Mouse (Mus musculus): ENCODE results near the gene Zfp189. TPM values are rescaled to one million over a fixed set of nuclear protein-coding genes. Genes with fewer than 3 reads are reported as not detected.
"Not testable (repeated sequence)": the region's sequence is repeated elsewhere in the genome, so short reads cannot be mapped to it uniquely, and the experiment has no call there.

Gene Zfp189
- total RNA-seq (2021) = 10 to 100 TPM in 1 of 2 experiments, 1 to 10 TPM in 1; 8.4 to 17.0 TPM
- long read RNA-seq, experiment 1, transcript Zfp189-202 (3 exons, 2,965 nt) = major isoform, 5 of 7 reads
- long read RNA-seq, experiment 1, partial matches to known transcripts = 0 of 7 reads
- long read RNA-seq, experiment 1, other reads (novel, unspliced or antisense) = 2 of 7 reads
- long read RNA-seq, experiment 2, transcript Zfp189-202 (3 exons, 2,965 nt) = major isoform, 12 of 14 reads
- long read RNA-seq, experiment 2, partial matches to known transcripts = 0 of 14 reads
- long read RNA-seq, experiment 2, other reads (novel, unspliced or antisense) = 2 of 14 reads

DNA sequence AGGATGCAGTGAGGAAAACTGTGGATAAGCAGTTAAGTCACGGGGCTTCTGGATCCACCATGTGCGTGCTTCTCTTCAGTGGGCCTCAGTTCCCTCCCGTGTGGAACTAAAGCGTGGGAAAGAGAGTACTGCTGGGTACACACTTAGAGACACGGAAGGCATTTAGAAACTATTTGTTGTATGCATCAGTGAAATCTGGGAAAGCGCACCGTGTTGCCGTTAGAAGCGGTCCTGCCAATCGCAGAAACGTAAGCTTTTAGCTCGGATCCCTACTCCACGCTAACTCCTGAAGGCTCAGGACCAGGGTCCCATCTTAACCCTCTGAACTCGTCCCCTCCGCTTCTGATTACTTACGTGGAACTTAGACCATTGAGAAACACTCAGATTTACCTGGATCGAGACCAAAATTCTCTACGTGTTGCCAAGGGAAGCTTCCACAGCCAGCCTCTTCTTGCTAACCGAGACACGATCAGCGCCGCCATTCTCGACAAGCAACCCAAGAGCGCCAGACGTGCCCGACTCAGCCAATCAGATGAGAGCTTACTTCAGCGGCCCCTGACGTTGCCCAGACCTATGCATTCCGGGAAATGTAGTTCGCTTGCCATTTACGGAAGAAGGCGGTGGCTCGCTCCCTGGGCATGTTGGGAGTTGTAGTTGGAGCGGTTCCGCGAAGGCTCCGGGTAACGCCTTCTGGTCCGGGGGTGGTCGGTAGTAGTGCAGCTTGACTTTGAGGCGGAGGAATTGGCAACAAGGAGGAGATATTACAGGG, at the start of gene Zfp189, which contains the start of gene Mrpl50:
Gene Zfp189 (plus strand): TSS at position 605 of the 769 bp plus-strand sequence.
Gene Mrpl50 (minus strand): TSS at position 522 of the 769 bp plus-strand sequence.
- intact Hi-C loops (cut with DNase I) = loop anchor here (2.0 kb wide), 1 partner anchor 830 kb away; no protein-coding TSS in a partner anchor

DNA sequence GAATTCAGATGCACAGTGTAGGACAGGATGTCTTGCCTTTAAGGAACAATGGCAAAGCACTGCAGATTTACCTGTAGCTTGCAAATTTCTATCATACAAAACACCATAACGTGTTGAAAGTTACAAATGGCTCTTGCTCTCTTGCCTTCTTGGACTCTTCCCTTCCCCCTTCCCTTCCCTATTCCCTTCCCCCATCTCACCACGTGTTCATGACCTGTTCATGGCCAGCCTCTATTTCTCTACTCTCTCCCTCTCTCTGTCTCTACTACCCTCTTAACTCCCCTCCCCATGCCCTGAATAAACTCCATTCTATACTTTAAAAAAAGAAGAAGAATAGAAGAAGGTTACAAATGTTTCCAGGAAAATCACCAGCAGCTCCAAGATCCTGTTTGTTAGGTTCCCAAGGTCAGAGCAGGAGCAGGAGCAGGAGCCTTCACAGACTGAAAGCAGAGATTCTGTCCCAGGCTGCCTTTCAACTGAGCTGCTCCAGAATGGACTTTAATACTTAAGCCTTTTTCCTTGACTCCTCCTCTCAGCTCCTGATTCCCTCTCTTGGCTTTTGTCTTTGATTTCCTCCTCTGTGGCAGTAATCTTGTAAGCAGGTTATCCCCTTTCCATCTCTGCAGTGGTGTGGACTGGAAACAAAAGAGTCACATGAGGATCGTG, 47.4 kb upstream of the Zfp189 start, which contains the start of gene Acnat1:
Gene Acnat1 (minus strand): TSS at position 478 of the 666 bp plus-strand sequence.
- intact Hi-C loops (cut with DNase I) = no loop called here
- no peak for DNase-seq (ENCODE audit: low spot score in 2 of 2)

More for the DNA sequence above, at the start of gene Zfp189, which contains the start of gene Mrpl50:
- peak; percentile 97 to 98 for DNase-seq (ENCODE audit: low spot score in 2 of 2)

DNA sequence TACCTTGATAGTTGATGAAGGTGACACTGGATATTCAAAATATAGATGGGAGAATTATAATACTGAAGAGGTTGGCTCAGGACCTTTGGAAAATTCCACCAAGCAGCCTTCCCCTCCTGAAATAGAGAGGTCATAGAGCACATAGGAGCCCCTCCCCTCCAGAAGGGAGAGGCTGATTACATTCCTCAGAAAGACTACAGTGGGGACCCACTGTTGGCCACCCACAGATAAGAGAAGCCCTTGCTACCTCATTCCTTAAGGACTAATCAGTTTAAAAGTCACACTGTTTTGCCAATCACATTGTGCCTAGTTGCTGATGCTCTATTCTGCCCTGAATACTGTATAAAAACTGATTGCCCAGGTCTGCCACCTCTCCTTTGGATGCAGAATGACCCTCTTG, 46.4 kb upstream of the Zfp189 start:
- intact Hi-C loops (cut with DNase I) = no loop called here
- no peak for DNase-seq (ENCODE audit: low spot score in 2 of 2)

GRCm38 (mm10) chr4:49478118-49478877, 42.7 kb upstream of the Zfp189 start:
- intact Hi-C loops (cut with DNase I) = no loop called here
- no peak for DNase-seq (ENCODE audit: low spot score in 2 of 2)

- intact Hi-C loops (cut with DNase I); DNase-seq (ENCODE audit: low spot score in 2 of 2): not testable (repeated sequence)
These were observed 41.9 kb upstream of the Zfp189 start for GRCm38 (mm10) chr4:49479035-49479434.

- intact Hi-C loops (cut with DNase I) = no loop called here
These were observed 40.7 kb upstream of the Zfp189 start for GRCm38 (mm10) chr4:49480104-49480760.

DNA sequence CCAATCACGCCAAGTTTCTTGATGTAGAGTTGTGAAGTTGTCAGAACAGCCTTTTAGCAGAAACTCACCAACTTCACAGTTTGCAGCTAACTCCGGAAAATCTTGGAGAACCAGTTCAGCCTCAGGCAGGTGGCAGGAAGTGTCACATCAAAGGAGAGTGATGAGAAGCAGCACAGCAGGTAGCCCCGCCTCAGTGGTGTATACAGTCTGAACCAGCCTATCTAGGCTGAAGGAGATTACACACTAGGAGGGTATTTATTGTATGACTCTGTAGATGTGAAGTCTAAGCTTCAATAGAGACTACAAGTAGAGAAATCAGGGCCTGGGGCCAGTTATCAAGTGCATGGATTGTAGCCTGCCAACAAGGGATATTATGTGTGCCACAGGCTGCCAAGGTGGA, 40.1 kb upstream of the Zfp189 start:
- DNase-seq (ENCODE audit: low spot score in 2 of 2) = no peak
- intact Hi-C loops (cut with DNase I) = no loop called here

More at GRCm38 (mm10) chr4:49480104-49480760, 40.7 kb upstream of the Zfp189 start:
- no peak for DNase-seq (ENCODE audit: low spot score in 2 of 2)

- no peak for DNase-seq (ENCODE audit: low spot score in 2 of 2)
- intact Hi-C loops (cut with DNase I) = no loop called here
These were observed 35.5 kb upstream of the Zfp189 start for GRCm38 (mm10) chr4:49485442-49485841.

- intact Hi-C loops (cut with DNase I); DNase-seq (ENCODE audit: low spot score in 2 of 2): not testable (repeated sequence)
These were observed 34.9 kb upstream of the Zfp189 start for GRCm38 (mm10) chr4:49485934-49486650.

GRCm38 (mm10) chr4:49503563-49503962, 17.4 kb upstream of the Zfp189 start:
- DNase-seq (ENCODE audit: low spot score in 2 of 2) = no peak
- intact Hi-C loops (cut with DNase I) = no loop called here

DNA sequence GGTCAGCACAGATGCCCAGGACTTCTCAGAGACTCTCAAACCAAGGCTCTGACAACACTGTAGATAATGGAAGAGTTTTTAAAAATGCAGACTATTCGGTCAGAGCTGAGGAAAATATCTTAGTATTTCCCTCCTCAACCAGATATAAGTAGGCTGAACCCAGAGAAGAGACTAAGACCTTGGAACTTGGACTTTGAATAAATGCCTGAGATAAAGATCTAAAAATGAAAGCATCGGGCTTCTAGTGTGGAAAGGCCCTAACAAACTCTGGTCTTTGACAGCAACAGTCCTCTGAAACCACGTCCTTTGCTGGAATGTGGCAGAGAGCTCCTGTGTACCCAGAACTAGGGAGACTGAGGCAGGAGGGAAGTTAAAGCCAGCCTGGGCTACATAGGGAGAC, 14.6 kb upstream of the Zfp189 start, which contains the start of gene Baat:
Gene Baat (minus strand): TSS at position 172 of the 400 bp plus-strand sequence.
- intact Hi-C loops (cut with DNase I) = no loop called here
- no peak for DNase-seq (ENCODE audit: low spot score in 2 of 2)

- DNase-seq (ENCODE audit: low spot score in 2 of 2) = no peak
- intact Hi-C loops (cut with DNase I) = no loop called here
These were observed 11.8 kb upstream of the Zfp189 start for GRCm38 (mm10) chr4:49509183-49509582.

DNA sequence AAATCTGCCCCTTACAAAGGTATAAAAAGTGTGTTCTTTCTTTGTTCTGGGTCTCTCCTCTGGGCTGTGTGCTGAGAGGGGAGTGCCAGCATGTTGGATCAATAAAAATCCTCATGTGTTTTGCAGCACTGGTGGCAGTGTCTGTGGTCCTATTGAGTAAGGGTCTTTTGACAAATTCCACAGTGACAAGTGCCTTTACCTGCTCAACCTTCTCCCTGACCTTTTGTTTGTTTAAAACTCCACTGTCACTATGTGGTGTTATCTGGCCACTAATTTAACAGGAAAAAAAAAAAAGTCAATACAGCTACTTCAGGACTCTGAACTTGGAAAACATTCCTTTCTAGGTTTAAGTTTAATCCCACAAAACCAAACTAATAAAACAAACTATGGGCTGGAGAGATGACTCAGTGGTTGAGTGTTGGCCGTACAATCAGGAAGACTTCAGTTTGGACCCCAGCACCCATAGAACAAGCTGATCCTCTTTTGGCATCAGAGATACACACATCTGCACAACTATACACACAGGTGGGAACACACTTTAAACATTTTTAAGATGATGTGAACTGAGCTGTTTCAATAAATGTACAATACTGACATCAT, 10.6 kb upstream of the Zfp189 start:
- intact Hi-C loops (cut with DNase I); DNase-seq (ENCODE audit: low spot score in 2 of 2): not testable (repeated sequence)

- intact Hi-C loops (cut with DNase I) = no loop called here
- no peak for DNase-seq (ENCODE audit: low spot score in 2 of 2)
These were observed 8.3 kb upstream of the Zfp189 start for GRCm38 (mm10) chr4:49512636-49513035.

- intact Hi-C loops (cut with DNase I) = no loop called here
- DNase-seq (ENCODE audit: low spot score in 2 of 2) = no peak
These were observed 6.5 kb upstream of the Zfp189 start for GRCm38 (mm10) chr4:49514441-49514840.

GRCm38 (mm10) chr4:49519476-49519875, 1.5 kb upstream of the Zfp189 start:
- no peak for DNase-seq (ENCODE audit: low spot score in 2 of 2)
- intact Hi-C loops (cut with DNase I) = no loop called here

- DNase-seq (ENCODE audit: low spot score in 2 of 2) = no peak
- intact Hi-C loops (cut with DNase I) = loop anchor here (2.0 kb wide), 1 partner anchor 831 kb away; no protein-coding TSS in a partner anchor
These were observed 370 bp downstream of the Zfp189 start for GRCm38 (mm10) chr4:49521346-49521745.
